Mouse (Mus musculus) olfactory bulb, adult 2 months (tissue): Measurements from ENCODE around the gene Syk. TPM values are rescaled to one million over a fixed set of nuclear protein-coding genes. Genes with fewer than 3 reads are reported as not detected.

Source experiments
- H3K27ac ChIP-seq: fragments of 200-500 bp; 2 replicates; pipeline ENCODE4 v1.5.1; 2012; ENCODE audit warnings: low read depth, low read length; ENCODE audit not compliant: insufficient read depth
- H3K4me1 ChIP-seq: fragments of 200-500 bp; 2 replicates; pipeline ENCODE4 v1.6.1; 2012; ENCODE audit warnings: low read length; ENCODE audit not compliant: control insufficient read depth, insufficient read depth
- H3K4me3 ChIP-seq: fragments of 200-500 bp; 2 replicates; pipeline ENCODE4 v1.5.1; 2012; ENCODE audit warnings: mild to moderate bottlenecking, low read depth, low read length, moderate library complexity; ENCODE audit not compliant: insufficient read depth
- CTCF ChIP-seq: fragments of 200-500 bp; IDR thresholded peaks from 2 replicates; pipeline ENCODE4 v1.5.1; 2012; ENCODE audit warnings: low read depth, mild to moderate bottlenecking, low read length, moderate library complexity; ENCODE audit not compliant: insufficient read depth
- POLR2A ChIP-seq: fragments of 200-500 bp; IDR thresholded peaks from 2 replicates; pipeline ENCODE4 v1.6.1; 2012; ENCODE audit warnings: mild to moderate bottlenecking, low read depth, low read length, moderate library complexity; ENCODE audit not compliant: insufficient read depth
- WGBS: fragments of 180-500 bp; shearing (Covaris S2); methylation state at CpG from one replicate; pipeline ENCODE4 v1.1.7; 2018; 5-methylcytosine and 5-hydroxymethylcytosine counted together
- polyA plus RNA-seq: library from polyadenylated mRNA; stranded (reverse); fragments of >200 nt; gene quantifications from 2 replicates; pipeline ENCODE4 v1.2.4, GENCODE M21; 2012; ENCODE audit warnings: low replicate concordance; ENCODE audit not compliant: missing spikeins, insufficient read depth, insufficient read length

The Syk gene
- polyA plus RNA-seq, 1 experiment, result not detected

- no peak for TF ChIP-seq POLR2A
- TF ChIP-seq CTCF, result no peak
- 92% methylated on average over 6 of the region's 6 CpGs for WGBS
Observed at GRCm38 (mm10) chr13:52575483-52575882, 7.5 kb upstream of the Syk start.

GRCm38 (mm10) chr13:52576021-52576614 lies 6.9 kb upstream of the Syk start:
- Histone ChIP-seq H3K4me3 (no peak overlapping the region), H3K4me1 (peaks cover 11% of the 10 kb centered on the region), H3K27ac (no peak overlapping the region)
- 82% methylated on average over 7 of the region's 7 CpGs for WGBS
- TF ChIP-seq CTCF (no peak), POLR2A (no peak)

More at GRCm38 (mm10) chr13:52575483-52575882, 7.5 kb upstream of the Syk start:
- Histone ChIP-seq H3K4me1 (peaks cover 11% of the 10 kb centered on the region), H3K27ac (no peak overlapping the region), H3K4me3 (no peak overlapping the region)

DNA sequence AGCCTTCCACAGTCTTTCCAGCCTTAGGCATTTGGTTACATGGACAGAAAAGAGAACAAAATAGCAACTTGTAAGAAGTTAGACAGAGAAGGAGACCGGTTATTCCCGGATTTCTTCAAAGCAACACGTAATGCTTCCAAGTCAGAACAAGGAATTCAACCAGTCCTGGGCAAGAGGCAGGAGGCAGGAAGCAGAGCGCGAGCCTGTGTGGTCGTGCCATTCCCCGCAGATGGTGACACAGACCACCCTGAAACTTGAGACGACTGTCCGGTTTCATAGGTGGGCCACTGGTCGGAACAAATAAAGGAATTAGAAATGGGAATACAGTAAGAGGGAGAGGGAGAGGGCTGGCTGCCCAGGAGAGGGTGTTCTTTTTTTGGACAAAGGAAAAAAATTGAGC lies 6.1 kb upstream of the Syk start:
- WGBS, result 57% methylated on average over 10 of the region's 10 CpGs
- Histone ChIP-seq H3K4me3 (no peak overlapping the region), H3K4me1 (peaks cover 8% of the 10 kb centered on the region), H3K27ac (no peak overlapping the region)
- TF ChIP-seq POLR2A (no peak), CTCF (no peak)

DNA sequence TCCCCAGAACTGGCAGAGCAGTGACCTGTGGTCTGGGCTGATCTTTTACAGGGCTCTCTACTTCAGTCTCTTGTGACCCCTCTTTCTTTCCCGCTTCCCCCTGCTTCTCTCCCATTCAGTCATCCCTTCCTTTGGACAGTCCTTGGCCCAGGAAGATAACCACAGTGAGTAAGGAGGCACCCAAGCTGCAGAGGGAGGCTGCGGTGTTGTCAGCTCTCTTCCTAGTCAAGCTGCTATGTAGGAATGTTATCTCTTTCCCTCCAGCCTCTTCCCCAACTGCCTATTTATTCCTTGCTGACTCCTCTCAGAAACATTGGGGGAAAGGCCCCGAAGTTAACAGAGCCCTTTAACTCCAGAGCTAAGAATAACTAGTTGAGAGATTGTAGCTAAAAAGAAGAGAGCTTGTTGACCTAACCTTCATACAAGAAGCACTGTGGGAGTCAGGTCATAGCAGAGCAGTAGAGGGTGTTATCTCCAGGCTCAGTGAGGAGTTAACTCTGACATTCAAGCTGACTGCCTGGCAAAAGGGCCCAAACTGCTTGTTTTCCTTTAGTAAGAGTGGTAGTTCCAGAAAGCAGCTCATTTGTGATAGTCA lies 5.5 kb upstream of the Syk start:
- no peak overlapping the region for H3K4me3 ChIP-seq
- TF ChIP-seq CTCF (no peak), POLR2A (no peak)
- no peak overlapping the region for H3K27ac ChIP-seq
- 69% methylated on average over 3 of the region's 3 CpGs for WGBS
- H3K4me1 ChIP-seq, result peaks cover 6% of the 10 kb centered on the region; the same call in 1 of the 2 replicates

GRCm38 (mm10) chr13:52577939-52578338 lies 5.0 kb upstream of the Syk start:
- TF ChIP-seq CTCF (no peak), POLR2A (no peak)
- 71% methylated on average over 4 of the region's 4 CpGs for WGBS
- no peak overlapping the region for H3K4me3 ChIP-seq

GRCm38 (mm10) chr13:52578776-52579175 lies 4.2 kb upstream of the Syk start:
- no peak for TF ChIP-seq POLR2A
- TF ChIP-seq CTCF, result no peak
- H3K4me1 ChIP-seq, result peaks cover 15% of the 10 kb centered on the region; the same call in 1 of the 2 replicates
- WGBS, result 86% methylated on average over 2 of the region's 2 CpGs
- H3K4me3 ChIP-seq, result no peak overlapping the region
- no peak overlapping the region for H3K27ac ChIP-seq

More at GRCm38 (mm10) chr13:52577939-52578338, 5.0 kb upstream of the Syk start:
- H3K4me1 ChIP-seq, result peaks cover 11% of the 10 kb centered on the region; the same call in 1 of the 2 replicates
- no peak overlapping the region for H3K27ac ChIP-seq

GRCm38 (mm10) chr13:52582506-52582877 lies 481 bp upstream of the Syk start:
- Histone ChIP-seq H3K4me1 (peaks cover 9% of the 10 kb centered on the region; the same call in 1 of the 2 replicates), H3K4me3 (peak overlapping the region; percentile 48; the same call in 1 of the 2 replicates), H3K27ac (no peak overlapping the region)
- TF ChIP-seq POLR2A (no peak), CTCF (no peak)
- WGBS, result 35% methylated on average over 9 of the region's 9 CpGs

DNA sequence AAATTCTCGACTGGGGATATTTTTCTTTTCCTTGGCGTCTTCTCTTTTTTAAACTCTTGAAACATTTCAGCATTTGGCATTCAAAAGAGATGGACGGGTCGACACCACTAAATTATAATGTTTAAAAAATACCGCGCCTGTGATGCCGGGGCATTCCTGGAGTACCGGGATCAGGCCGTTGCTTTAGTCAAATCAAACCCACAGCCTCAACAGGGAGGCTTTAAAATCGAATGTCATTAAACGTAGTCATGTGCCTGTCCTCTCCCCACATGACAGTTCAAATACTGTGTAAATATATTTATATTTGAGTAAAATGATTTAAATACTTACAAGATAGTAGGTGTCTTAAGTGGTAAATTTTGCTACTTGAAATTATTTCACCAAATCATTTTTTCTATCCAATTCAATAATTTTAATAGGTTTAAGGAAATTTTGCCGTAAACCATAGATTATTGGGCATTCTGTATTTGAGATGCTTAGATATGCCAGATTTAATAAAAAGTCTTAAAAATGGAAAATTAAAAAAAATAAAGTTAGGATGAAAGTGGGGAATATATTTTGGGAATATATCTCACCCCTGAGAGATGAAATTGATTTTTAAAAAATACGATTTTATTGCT lies 1.1 kb downstream of the Syk start:
- peaks cover 9% of the 10 kb centered on the region; the same call in 1 of the 2 replicates for H3K4me1 ChIP-seq
- 36% methylated on average over 13 of the region's 13 CpGs for WGBS
- H3K4me3 ChIP-seq, result no peak overlapping the region
- no peak overlapping the region for H3K27ac ChIP-seq
- TF ChIP-seq POLR2A, result no peak
- no peak for TF ChIP-seq CTCF

GRCm38 (mm10) chr13:52584654-52585455 lies 1.9 kb downstream of the Syk start:
- TF ChIP-seq POLR2A (no peak), CTCF (no peak)
- 82% methylated on average over 17 of the region's 17 CpGs for WGBS
- Histone ChIP-seq H3K4me1 (peaks cover 9% of the 10 kb centered on the region; the same call in 1 of the 2 replicates), H3K4me3 (no peak overlapping the region), H3K27ac (no peak overlapping the region)
